Mouse (Mus musculus) liver, embryonic 14.5 days (tissue): ENCODE results near the gene Ppil1. TPM values are rescaled to one million over a fixed set of nuclear protein-coding genes. Genes with fewer than 3 reads are reported as not detected.

ENCODE experiments used
- ATAC-seq: fragments of 200-750 bp; cut with Nextera tagmentation; 2 replicates; pipeline ENCODE4 v1.8.0; 2017; ENCODE audit warnings: moderate number of reproducible peaks, mild to moderate bottlenecking, moderate library complexity; ENCODE audit not compliant: insufficient read depth
- DNase-seq, 3 experiments: peaks; one replicate each; pipeline ENCODE4 v3.0.0-alpha.2; 2012 to 2013; ENCODE audit warnings: low read depth in 3 of 3, low spot score in 3 of 3
- H3K27ac ChIP-seq: fragments of 300-500 bp; sonication (generic); 2 replicates; pipeline ENCODE4 v1.5.1; 2014; ENCODE audit warnings: moderate library complexity, mild to moderate bottlenecking, control low read depth, inconsistent platforms
- H3K27me3 ChIP-seq: fragments of 300-500 bp; sonication (generic); 2 replicates; pipeline ENCODE4 v1.6.1; 2014; ENCODE audit warnings: mild to moderate bottlenecking, low read length, moderate library complexity; ENCODE audit not compliant: control insufficient read depth, insufficient read depth
- H3K36me3 ChIP-seq: fragments of 300-500 bp; sonication (generic); replicated peaks from 2 replicates; pipeline ENCODE4 v1.6.1; 2014; ENCODE audit warnings: low read depth; ENCODE audit not compliant: control insufficient read depth, insufficient read depth
- H3K4me1 ChIP-seq, 2 experiments: fragments of 200-500 bp in 1 of 2; fragments of 300-500 bp in 1 of 2; sonication (generic) in 1 of 2; replicated peaks; 2 replicates each; pipeline ENCODE4 v1.6.1; 2012 to 2014; ENCODE audit warnings: antibody characterized with exemption in 1 of 2, inconsistent platforms in 1 of 2, low read length in 1 of 2; ENCODE audit not compliant: control insufficient read depth in 2 of 2, insufficient read depth in 2 of 2
- H3K4me2 ChIP-seq: fragments of 300-500 bp; sonication (generic); 2 replicates; pipeline ENCODE4 v1.6.1; 2014; ENCODE audit warnings: low read depth, mild to moderate bottlenecking, control low read depth, moderate library complexity
- H3K4me3 ChIP-seq, 2 experiments: fragments of 200-500 bp in 1 of 2; fragments of 300-500 bp in 1 of 2; sonication (generic) in 1 of 2; 2 replicates each; pipeline ENCODE4 v1.5.1; 2012 to 2014; ENCODE audit warnings: low read depth in 2 of 2, low read length in 2 of 2, mild to moderate bottlenecking in 2 of 2, control low read depth in 1 of 2, inconsistent platforms in 1 of 2, moderate library complexity in 1 of 2; ENCODE audit not compliant: insufficient read depth in 1 of 2
- H3K9ac ChIP-seq: fragments of 300-500 bp; sonication (generic); replicated peaks from 2 replicates; pipeline ENCODE4 v1.6.1; 2014; ENCODE audit warnings: mild to moderate bottlenecking, control low read depth, moderate library complexity
- H3K9me3 ChIP-seq: fragments of 300-500 bp; sonication (generic); 2 replicates; pipeline ENCODE4 v1.6.1; 2016; ENCODE audit warnings: low read length, mixed read lengths; ENCODE audit not compliant: control insufficient read depth
- CTCF ChIP-seq: IDR thresholded peaks from 2 replicates; pipeline ENCODE4 v1.5.1; 2016; ENCODE audit warnings: antibody characterized with exemption, low read depth, control low read depth
- EP300 ChIP-seq: IDR thresholded peaks from 2 replicates; pipeline ENCODE4 v1.6.1; 2016; ENCODE audit warnings: antibody characterized with exemption, low read depth
- WGBS: fragments of 180-500 bp; shearing (Covaris S2); extraction: QIAGEN DNeasy Blood & Tissue Kit; methylation state at CpG from one replicate; pipeline ENCODE4 v1.1.7; 2014; ENCODE audit not compliant: insufficient replicate concordance; 5-methylcytosine and 5-hydroxymethylcytosine counted together
- polyA plus RNA-seq, 2 experiments: library from polyadenylated mRNA; depleted of rRNA in 1 of 2; stranded (reverse) in 1 of 2; unstranded in 1 of 2; fragments of >200 nt; fragmentation: Nextera tagmentation in 1 of 2; extraction: Ambion mirVana in 1 of 2; gene quantifications; 2 replicates each; pipeline versions ENCODE4 v1.2.1 to v1.2.3; 2012 to 2014

Ppil1 gene
- polyA plus RNA-seq, 2 experiments, result 46.2 to 84.7 TPM

DNA sequence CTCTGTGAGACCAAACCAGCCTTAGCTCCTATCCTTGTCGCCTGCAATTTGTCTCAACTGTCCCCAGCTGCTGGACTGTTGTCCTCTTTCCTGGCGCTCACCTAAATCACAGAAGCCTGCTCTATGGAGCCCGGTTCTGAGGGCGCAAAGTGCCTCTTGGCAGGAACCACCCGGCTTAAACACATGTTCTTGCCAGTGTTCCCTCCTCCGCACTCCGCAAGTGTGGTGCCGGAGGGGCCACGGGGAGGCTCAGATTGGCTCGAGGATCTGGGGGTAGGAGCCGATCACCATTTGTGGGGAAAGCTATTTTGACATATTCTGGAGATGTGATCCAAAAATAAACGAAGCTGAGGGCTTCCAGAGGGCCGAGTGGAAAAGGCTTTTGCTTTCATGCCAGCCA lies 16.1 kb downstream of the Ppil1 start:
- Histone ChIP-seq H3K36me3 (peaks cover 29% of the 10 kb centered on the region), H3K9me3 (no peaks in the 10 kb centered on the region), H3K27ac (no peak overlapping the region), H3K27me3 (no peaks in the 10 kb centered on the region; the same call in 1 of the 2 replicates), H3K4me2 (no peak overlapping the region), H3K9ac (no peak overlapping the region), H3K4me1 (peaks cover 0 to 2% of the 10 kb centered on the region in 2 experiments; a peak in 1 of 4 replicates), H3K4me3 (no peak overlapping the region)
- DNase-seq (no peak), ATAC-seq (no peak)
- TF ChIP-seq CTCF, result no peak
- WGBS, result 75% methylated on average over 13 of the region's 13 CpGs

DNA sequence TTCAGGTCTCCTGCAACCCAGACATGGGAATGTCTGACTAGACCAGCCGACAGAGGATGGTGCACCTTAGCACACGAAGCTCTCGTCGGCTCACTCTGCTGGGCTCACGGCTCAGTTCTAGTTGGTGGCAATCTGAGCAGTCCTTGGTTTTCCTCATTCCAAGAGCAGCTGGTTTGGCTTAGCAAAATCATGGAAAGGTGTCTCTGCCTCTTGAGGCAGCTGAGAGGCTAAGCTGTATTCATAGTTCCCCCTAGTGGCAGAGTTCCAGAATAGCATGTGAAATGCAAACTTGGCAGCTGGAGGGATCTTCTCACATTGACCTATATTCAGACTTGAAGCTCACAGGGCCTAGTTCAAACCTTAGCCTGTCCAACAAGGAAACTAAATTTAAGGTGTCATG lies 17.4 kb downstream of the Ppil1 start:
- 40% methylated on average over 5 of the region's 5 CpGs for WGBS
- no peaks in the 10 kb centered on the region for H3K9me3 ChIP-seq
- no peaks in the 10 kb centered on the region; the same call in 1 of the 2 replicates for H3K27me3 ChIP-seq
- no peak for ATAC-seq
- H3K4me3 ChIP-seq, result no peak overlapping the region
- no peaks in the 10 kb centered on the region for H3K4me1 ChIP-seq
- peak; percentile 86 for TF ChIP-seq CTCF
- TF ChIP-seq EP300, result no peak
- H3K4me2 ChIP-seq, result no peak overlapping the region
- no peak overlapping the region for H3K9ac ChIP-seq
- peak in 1 of 3 experiments; percentile 36 for DNase-seq
- peaks cover 19% of the 10 kb centered on the region for H3K36me3 ChIP-seq
- no peak overlapping the region for H3K27ac ChIP-seq

DNA sequence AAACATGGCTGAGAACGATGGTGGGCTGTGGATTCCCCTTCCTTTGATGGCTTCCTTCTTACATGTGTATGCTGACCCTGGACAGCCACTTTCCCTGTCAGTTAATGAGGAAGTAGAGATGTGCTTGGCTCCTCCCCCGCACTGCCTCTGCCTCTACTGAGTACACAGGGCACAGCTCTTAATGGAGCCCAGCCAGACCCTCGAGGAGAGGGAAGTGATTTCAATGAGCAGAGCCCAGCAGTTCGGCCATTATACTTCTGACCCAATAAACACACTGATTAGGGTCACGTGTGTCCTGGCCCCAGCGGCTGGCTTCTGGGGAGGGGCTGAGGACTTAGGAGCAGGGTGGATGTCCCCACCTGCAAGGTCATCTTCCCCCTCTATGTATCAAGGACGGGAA lies 18.3 kb downstream of the Ppil1 start:
- Histone ChIP-seq H3K4me2 (no peak overlapping the region), H3K4me1 (no peaks in the 10 kb centered on the region), H3K36me3 (peaks cover 13% of the 10 kb centered on the region), H3K27me3 (no peaks in the 10 kb centered on the region; the same call in 1 of the 2 replicates), H3K4me3 (no peak overlapping the region), H3K9ac (no peak overlapping the region), H3K27ac (no peak overlapping the region), H3K9me3 (no peaks in the 10 kb centered on the region)
- ATAC-seq, result no peak; the same call in 1 of the 2 replicates
- TF ChIP-seq CTCF, result no peak
- no peak for TF ChIP-seq EP300
- DNase-seq, result no peak
- 21% methylated on average over 7 of the region's 7 CpGs for WGBS

DNA sequence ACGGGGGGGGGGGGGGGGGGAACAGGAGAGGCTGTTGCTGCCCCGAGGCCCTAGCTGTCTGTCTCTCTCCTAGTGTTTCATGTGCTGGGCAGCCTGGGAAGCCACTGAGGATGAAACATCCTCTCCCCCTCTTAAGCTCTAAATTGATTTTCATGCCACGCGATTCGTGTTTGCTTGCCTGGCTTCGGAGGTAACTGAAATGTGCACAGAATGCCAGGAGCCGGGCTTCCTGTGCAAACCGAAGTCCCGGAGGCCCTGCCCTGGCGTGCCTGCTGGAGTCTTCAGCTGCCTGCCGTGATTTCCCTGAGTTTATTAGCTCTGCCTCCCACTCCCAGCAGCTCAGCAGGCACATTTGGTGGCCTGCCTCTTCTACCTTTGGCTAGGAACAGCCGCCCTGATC lies 19.1 kb downstream of the Ppil1 start:
- H3K4me1 ChIP-seq, result no peaks in the 10 kb centered on the region
- H3K9ac ChIP-seq, result no peak overlapping the region
- 44% methylated on average over 10 of the region's 12 CpGs for WGBS
- H3K4me3 ChIP-seq, result no peak overlapping the region
- DNase-seq, result no peak
- H3K27me3 ChIP-seq, result no peaks in the 10 kb centered on the region; the same call in 1 of the 2 replicates
- H3K9me3 ChIP-seq, result no peaks in the 10 kb centered on the region
- no peak overlapping the region for H3K27ac ChIP-seq
- no peak for ATAC-seq
- H3K4me2 ChIP-seq, result no peak overlapping the region
- TF ChIP-seq CTCF, result no peak
- no peak for TF ChIP-seq EP300
- H3K36me3 ChIP-seq, result peaks cover 5% of the 10 kb centered on the region

DNA sequence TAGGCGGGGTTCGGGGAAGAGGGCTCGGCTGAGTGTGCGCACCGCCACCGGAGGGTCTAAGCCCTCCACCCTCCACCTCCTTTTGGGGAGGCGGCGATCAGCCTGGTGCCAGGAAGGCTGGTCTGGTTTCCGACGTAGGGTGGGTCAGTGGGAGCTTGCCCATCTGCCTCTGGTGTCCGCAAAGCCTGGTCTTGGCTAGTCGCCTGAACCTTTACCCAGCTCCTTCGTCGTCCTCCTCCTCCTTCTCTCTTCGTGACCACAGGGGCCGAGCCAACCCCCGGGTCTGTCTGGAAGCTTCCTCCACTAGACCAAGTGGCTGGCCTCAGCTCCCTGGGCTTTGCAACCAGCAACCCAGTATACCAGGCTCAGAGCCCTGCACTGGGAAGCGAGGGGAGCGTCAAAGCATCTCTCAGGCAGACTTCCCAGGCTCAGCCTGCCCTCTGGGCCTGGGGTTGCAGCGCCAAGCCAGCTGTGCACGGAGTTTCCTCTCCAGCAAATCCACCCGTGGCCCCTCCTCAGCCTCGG lies 25.5 kb downstream of the Ppil1 start:
- WGBS, result 5% methylated on average over 23 of the region's 23 CpGs
- ATAC-seq, result no peak
- H3K4me3 ChIP-seq, result peak overlapping the region; percentile 2 to 47; a peak in 3 of 4 replicates
- DNase-seq, result no peak
- no peaks in the 10 kb centered on the region for H3K9me3 ChIP-seq
- no peaks in the 10 kb centered on the region for H3K36me3 ChIP-seq
- H3K27me3 ChIP-seq, result peaks cover 42% of the 10 kb centered on the region
- no peak overlapping the region for H3K9ac ChIP-seq
- peak overlapping the region; percentile 61 for H3K4me2 ChIP-seq
- H3K4me1 ChIP-seq, result no peaks in the 10 kb centered on the region
- TF ChIP-seq CTCF (no peak), EP300 (no peak)
- H3K27ac ChIP-seq, result no peak overlapping the region
